Mouse (Mus musculus): ENCODE results near the gene Adgre5. TPM values are rescaled to one million over a fixed set of nuclear protein-coding genes. Genes with fewer than 3 reads are reported as not detected.

The Adgre5 gene
- polyA plus RNA-seq (2016; fragmentation: Nextera tagmentation; extraction: Ambion mirVana) = 11.8 and 17.1 TPM in 2 replicates

DNA sequence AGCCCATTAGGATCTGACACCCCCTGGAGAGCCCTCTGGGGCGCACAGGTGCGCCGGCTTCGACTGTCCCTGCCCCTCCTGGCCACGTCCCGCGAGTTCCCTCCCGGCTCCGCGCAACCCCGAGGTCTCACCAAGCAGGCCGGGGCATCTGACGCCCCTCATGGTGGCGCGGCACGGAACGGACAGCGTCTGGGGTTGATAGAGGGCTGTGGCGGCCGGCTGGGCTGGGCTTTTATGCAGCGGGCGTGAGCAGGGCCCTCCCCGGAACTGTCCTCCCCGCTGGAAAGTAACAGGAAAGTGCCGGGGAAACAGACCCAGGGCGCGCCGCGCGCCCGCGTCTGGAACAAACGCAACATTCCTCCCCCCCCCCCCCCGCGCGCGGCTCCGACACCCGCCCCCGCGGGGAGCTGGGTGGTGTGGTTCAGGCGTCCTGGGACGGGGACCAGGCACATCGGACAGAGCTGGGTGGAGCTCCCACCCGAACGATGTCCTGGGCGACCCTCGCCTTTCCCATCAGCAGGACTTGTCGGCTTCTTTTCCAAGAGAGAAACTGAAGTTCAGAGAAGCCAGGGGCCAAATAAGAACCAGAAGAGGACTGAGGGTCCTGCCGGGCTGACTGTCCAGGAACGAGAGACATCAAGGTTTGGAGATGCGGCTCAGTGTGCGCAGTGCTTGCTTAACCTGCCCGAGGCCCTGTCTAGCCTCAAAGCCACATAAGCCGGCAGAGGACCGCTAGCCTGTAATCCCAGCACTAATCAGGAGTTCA is at the start of gene Adgre5:
Adgre5 (minus strand) TSS at position 351 of the 766 bp plus-strand sequence.
- Histone ChIP-seq H3K9me3 (no peaks in the 10 kb centered on the region), H3K27me3 (ENCODE audit: insufficient read depth, poor library complexity, severe bottlenecking) (peaks cover 11% of the 10 kb centered on the region; the same call in 1 of the 2 replicates), H3K36me3 (no peaks in the 10 kb centered on the region), H3K4me1 (peaks cover 38% of the 10 kb centered on the region), H3K27ac (peak within 1 kb of the TSS; percentile 89), H3K4me3 (peak within 1 kb of the TSS; percentile 76)
- whole genome bisulfite sequencing = 1% methylated on average over 53 of the region's 56 CpGs
- no peak for DNase-seq (ENCODE audit: low spot score)

DNA sequence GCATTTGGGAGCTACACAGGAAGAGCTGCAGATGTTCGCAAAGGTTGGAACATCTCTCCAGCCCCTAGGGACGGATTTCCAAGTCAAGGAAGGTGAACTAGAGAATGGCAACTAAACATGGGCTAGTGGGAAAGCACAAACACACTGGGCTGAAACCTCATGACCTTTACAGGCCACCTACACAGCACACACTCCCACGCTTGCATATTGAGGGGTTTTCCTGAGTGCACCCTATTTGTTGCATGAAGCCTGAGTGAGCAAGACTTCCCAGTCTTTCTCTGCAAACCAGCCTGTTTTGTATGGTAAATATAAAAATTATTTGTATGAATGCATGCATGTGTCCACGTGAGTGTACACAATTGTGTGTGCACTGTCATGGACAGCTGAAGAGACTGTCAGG is 48.7 kb upstream of the Adgre5 start:
- Histone ChIP-seq H3K27ac (no peak overlapping the region), H3K9me3 (no peaks in the 10 kb centered on the region), H3K4me1 (no peaks in the 10 kb centered on the region), H3K36me3 (no peaks in the 10 kb centered on the region), H3K4me3 (no peak overlapping the region), H3K27me3 (ENCODE audit: insufficient read depth, poor library complexity, severe bottlenecking) (peaks cover 2% of the 10 kb centered on the region; the same call in 1 of the 2 replicates)
- no peak for DNase-seq (ENCODE audit: low spot score)
- 74% methylated on average over 4 of the region's 4 CpGs for WGBS

DNA sequence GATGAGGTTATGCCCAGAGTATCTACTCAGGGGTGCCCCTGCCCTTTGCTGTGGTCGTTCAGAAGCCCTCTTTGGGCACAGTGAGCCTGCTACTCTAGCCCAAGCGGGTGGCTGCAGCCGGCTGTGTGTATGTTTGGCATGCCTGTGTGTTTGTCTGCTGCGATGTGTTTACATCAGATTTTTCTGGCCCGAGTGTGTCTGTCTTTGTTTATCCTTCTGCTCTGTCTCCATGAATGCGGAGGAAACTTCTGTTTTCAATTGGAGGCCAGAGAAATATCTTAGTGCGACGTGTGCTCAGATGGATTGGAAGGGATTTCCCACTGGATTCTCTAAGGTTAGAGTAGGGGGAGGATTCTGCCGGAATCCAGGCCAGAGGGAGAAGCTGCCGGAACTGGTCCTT is 43.9 kb upstream of the Adgre5 start:
- DNase-seq (ENCODE audit: low spot score) = no peak
- Histone ChIP-seq H3K27ac (no peak overlapping the region), H3K4me1 (peaks cover 5% of the 10 kb centered on the region; the same call in 1 of the 2 replicates), H3K9me3 (no peaks in the 10 kb centered on the region), H3K4me3 (no peak overlapping the region), H3K27me3 (ENCODE audit: insufficient read depth, poor library complexity, severe bottlenecking) (peaks cover 20% of the 10 kb centered on the region), H3K36me3 (no peaks in the 10 kb centered on the region)
- 70% methylated on average over 10 of the region's 10 CpGs for WGBS

DNA sequence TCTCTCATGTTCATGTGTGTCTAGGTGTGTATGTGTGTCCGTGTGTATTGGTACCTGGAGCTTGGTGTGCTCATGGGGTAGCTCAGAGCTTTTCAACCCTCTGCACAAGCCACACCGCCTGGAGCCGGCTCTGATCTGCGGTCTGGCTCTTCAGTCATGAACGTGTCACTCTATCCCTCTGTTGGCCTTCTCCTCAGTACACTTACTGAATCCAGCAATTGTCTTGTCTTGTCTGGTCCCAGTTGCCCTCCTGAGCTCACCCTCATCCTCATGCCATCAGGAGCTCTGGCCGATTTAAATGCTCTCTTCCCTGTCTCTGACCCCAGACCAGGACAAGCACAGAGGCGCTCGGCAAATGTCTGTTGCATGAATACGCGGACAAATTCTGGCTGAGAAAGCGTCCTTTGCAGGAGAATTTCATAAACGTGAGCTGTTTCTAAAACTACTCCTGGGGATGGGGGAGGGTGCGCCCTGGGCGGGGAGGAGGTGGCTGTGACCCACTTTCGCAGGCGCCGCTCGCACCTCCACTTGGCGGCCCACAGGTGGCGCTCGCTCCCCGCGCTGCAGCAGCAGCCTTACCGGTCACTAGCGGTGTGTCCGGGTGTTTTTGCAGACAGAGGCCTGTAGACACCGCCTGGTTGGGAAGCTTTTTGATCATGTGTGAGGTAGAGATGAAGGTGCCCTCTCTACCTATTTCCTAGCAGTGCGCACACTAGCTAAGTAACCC is 41.9 kb upstream of the Adgre5 start:
- peaks cover 20% of the 10 kb centered on the region for H3K27me3 ChIP-seq (ENCODE audit: insufficient read depth, poor library complexity, severe bottlenecking)
- peak; percentile 86 for DNase-seq (ENCODE audit: low spot score)
- no peaks in the 10 kb centered on the region for H3K9me3 ChIP-seq
- H3K36me3 ChIP-seq = no peaks in the 10 kb centered on the region
- H3K4me1 ChIP-seq = peaks cover 11% of the 10 kb centered on the region; the same call in 1 of the 2 replicates
- no peak overlapping the region for H3K27ac ChIP-seq
- WGBS = 15% methylated on average over 28 of the region's 28 CpGs
- H3K4me3 ChIP-seq = peak overlapping the region; percentile 12; the same call in 1 of the 2 replicates

DNA sequence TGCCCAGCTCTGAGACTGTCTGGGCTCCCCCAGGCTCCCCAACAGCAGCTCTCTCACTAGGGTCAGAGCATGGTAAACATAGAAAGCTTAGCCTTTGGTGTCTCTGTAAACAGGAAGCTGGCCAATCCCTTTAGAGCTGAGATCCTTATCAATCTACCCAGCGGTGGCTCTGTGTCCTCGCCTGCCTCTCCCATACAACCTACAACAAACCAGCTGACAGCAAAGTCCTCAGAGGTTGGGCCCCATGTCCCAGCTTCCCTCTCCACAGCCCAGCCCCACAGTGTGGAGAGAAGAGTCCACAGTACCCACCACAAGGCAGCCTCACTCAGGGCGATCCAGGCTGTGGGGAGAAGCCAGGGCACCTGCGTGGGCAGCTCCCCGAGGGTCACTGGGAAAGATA is 38.5 kb upstream of the Adgre5 start:
- H3K4me1 ChIP-seq = peaks cover 11% of the 10 kb centered on the region; the same call in 1 of the 2 replicates
- no peak overlapping the region for H3K27ac ChIP-seq
- no peaks in the 10 kb centered on the region for H3K36me3 ChIP-seq
- no peak for DNase-seq (ENCODE audit: low spot score)
- H3K4me3 ChIP-seq = no peak overlapping the region
- WGBS = 34% methylated on average over 5 of the region's 5 CpGs
- H3K9me3 ChIP-seq = no peaks in the 10 kb centered on the region
- H3K27me3 ChIP-seq (ENCODE audit: insufficient read depth, poor library complexity, severe bottlenecking) = peaks cover 15% of the 10 kb centered on the region

DNA sequence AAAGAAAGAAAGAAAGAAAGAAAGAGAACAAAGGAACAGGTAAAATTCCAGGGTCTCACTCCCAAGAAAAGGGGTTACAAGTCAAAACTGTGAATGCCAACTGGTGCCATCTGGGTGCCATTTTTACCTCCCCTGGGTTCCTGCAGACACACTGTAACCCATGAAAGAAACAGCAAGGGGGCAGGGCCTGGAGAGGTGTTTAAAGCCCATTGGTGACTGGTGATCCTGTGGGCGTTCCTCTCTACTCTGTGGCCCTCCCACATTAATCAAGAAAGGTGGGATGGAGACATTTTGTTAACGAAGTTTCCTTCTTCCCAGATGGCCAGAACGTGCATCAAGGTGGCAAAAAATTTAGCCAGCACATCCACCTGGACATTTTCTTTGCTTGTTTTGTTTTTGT is 36.9 kb upstream of the Adgre5 start:
- DNase-seq (ENCODE audit: low spot score) = no peak
- no peak overlapping the region for H3K27ac ChIP-seq
- no peaks in the 10 kb centered on the region for H3K36me3 ChIP-seq
- WGBS = 73% methylated on average over 3 of the region's 3 CpGs
- H3K27me3 ChIP-seq (ENCODE audit: insufficient read depth, poor library complexity, severe bottlenecking) = peaks cover 10% of the 10 kb centered on the region; the same call in 1 of the 2 replicates
- H3K4me3 ChIP-seq = no peak overlapping the region
- H3K9me3 ChIP-seq = no peaks in the 10 kb centered on the region
- peaks cover 16% of the 10 kb centered on the region for H3K4me1 ChIP-seq

DNA sequence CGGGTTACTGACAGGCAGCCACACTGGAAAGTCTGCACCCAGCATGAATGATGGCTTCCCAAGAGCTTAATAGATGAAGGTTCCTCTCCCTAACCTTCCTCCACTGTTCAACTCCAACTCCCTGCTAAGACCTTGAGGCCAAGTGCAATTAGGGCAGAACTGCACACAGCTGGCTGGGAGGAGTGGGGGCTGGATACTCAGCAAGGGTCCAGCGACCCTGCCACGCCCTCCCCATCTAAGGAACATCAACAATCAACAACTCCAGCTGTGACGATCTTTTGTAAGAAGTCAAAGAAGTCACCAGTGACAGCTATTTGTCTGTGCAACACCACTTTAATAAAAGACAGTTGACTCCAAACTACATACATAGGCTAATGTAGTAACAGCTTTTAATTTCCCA is 35.5 kb upstream of the Adgre5 start:
- no peaks in the 10 kb centered on the region for H3K9me3 ChIP-seq
- no peak overlapping the region for H3K4me3 ChIP-seq
- H3K27ac ChIP-seq = no peak overlapping the region
- H3K4me1 ChIP-seq = peaks cover 22% of the 10 kb centered on the region
- H3K27me3 ChIP-seq (ENCODE audit: insufficient read depth, poor library complexity, severe bottlenecking) = 0 out of 2 replicates have a peak, but pooled peaks cover 4% of the 10 kb centered on the region
- WGBS = 44% methylated on average over 4 of the region's 4 CpGs
- no peak for DNase-seq (ENCODE audit: low spot score)
- no peaks in the 10 kb centered on the region for H3K36me3 ChIP-seq

DNA sequence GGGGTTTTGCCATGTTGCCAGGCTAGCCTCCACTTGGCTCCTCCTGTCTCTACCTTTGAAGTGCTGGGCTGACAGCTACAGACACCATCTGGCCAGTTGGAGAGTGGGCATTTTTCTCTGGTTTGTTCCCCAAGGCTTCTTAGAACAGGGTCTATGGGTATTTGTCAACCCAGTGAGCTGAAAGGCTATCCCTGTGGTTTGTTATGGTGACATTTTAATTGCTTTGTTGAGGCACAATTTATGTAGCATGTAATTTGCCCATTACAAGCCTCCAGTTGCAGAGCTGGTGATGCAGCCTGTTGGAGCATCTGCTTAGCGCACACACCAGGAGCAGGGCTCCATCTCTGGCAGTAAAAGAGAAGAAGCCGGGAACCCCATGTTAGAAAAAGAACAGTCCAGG is 33.1 kb upstream of the Adgre5 start:
- H3K4me3 ChIP-seq = no peak overlapping the region
- WGBS = 93% methylated on average over 2 of the region's 2 CpGs
- H3K9me3 ChIP-seq = no peaks in the 10 kb centered on the region

DNA sequence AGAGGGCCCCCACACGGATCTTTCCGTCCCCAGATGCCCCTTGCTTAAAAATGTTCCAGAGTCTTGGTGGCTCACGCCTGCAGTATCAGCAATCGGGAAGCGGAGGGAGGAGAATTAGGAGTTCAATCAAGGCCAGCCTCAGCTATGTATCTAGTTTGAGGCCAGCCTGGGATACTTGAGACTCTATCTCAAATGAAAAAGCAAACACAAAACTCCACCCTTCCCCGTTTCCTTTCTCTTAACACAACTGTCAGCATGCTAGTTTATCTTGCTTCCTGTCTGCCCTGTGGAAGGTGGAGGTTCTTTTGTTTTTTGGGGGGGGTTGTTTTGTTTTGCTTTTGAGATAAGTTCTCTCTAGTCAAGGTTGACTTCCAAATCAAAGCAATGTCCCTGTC is 32.3 kb upstream of the Adgre5 start:
- H3K4me3 ChIP-seq = peak overlapping the region; percentile 63

More for the DNA sequence above, 33.1 kb upstream of the Adgre5 start:
- no peaks in the 10 kb centered on the region for H3K36me3 ChIP-seq
- H3K27ac ChIP-seq = no peak overlapping the region
- no peaks in the 10 kb centered on the region for H3K27me3 ChIP-seq (ENCODE audit: insufficient read depth, poor library complexity, severe bottlenecking)
- peaks cover 18% of the 10 kb centered on the region for H3K4me1 ChIP-seq
- DNase-seq (ENCODE audit: low spot score) = no peak

DNA sequence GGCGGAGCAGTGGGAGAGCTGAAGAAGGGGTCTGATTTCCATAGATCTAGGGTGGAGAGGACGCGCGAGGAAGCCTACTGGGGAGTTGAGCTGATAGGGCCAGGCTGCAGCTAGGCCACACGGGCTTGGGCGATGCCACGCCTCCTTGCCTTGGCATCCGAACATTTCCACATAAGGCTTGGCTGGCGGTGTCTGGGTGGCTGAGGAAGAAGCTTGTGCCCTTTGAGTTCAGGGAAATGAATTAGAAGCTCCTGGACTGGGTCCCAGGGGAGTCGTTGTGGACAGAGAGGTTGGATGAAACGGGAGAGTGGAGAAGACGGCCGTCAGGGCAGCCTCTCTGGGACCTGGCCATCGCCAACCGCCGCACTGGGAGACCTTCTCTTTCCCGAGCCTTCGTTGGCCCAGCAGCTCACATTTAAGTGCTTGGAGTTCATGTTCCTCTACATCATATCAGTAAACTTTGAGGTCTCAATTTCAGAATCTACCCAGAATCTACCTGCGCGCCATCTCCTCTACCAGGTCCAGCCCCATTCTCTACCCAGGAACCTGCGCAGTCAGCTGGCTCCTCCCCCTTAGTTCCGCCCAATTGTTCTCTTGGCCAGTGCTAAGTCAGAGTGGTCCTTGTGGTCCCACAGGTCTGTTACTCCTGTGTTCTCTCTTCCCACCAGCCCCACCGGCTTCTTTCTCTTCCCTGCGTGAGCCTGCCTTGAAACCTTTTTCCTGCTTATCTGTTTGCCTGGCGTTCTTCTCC is 31.8 kb upstream of the Adgre5 start:
- WGBS = 4% methylated on average over 25 of the region's 25 CpGs
- H3K27me3 ChIP-seq (ENCODE audit: insufficient read depth, poor library complexity, severe bottlenecking) = no peaks in the 10 kb centered on the region
- peaks cover 18% of the 10 kb centered on the region for H3K4me1 ChIP-seq
- no peak for DNase-seq (ENCODE audit: low spot score)
- H3K27ac ChIP-seq = peak overlapping the region; percentile 77
- no peaks in the 10 kb centered on the region for H3K36me3 ChIP-seq
- H3K9me3 ChIP-seq = no peaks in the 10 kb centered on the region
- H3K4me3 ChIP-seq = peak overlapping the region; percentile 63

More for the DNA sequence above, 32.3 kb upstream of the Adgre5 start:
- no peak for DNase-seq (ENCODE audit: low spot score)
- peaks cover 18% of the 10 kb centered on the region for H3K4me1 ChIP-seq
- H3K27ac ChIP-seq = peak overlapping the region; percentile 77; the same call in 1 of the 2 replicates
- H3K27me3 ChIP-seq (ENCODE audit: insufficient read depth, poor library complexity, severe bottlenecking) = no peaks in the 10 kb centered on the region
- 12% methylated on average over 6 of the region's 6 CpGs for WGBS
- no peaks in the 10 kb centered on the region for H3K9me3 ChIP-seq
- H3K36me3 ChIP-seq = no peaks in the 10 kb centered on the region

DNA sequence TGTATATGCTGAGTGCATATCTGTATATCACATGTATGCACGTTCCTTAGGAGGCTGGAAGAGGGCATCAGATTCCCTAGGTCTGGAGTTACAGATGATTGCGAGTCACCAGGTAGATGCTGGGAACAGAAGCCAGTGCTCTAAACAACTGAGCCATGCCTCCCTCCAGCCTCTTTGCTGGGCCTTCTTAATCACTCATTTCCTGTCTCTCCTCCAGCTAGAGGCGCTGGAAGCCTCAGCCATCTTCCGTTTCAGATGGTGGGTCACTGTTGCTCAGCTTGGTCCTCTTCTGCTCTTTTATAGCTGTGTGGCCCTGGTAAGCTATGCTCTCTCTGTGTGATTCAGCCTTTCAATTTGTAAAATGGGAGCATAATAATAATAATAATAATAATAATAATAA is 30.7 kb upstream of the Adgre5 start:
- peaks cover 18% of the 10 kb centered on the region for H3K4me1 ChIP-seq
- no peak for DNase-seq (ENCODE audit: low spot score)
- H3K27me3 ChIP-seq (ENCODE audit: insufficient read depth, poor library complexity, severe bottlenecking) = no peaks in the 10 kb centered on the region
- H3K27ac ChIP-seq = 0 out of 2 replicates have a peak overlapping the region, but pooled peaks have one; percentile 6
- WGBS = 41% methylated on average over 4 of the region's 4 CpGs
- H3K9me3 ChIP-seq = no peaks in the 10 kb centered on the region
- no peaks in the 10 kb centered on the region for H3K36me3 ChIP-seq
- H3K4me3 ChIP-seq = no peak overlapping the region

DNA sequence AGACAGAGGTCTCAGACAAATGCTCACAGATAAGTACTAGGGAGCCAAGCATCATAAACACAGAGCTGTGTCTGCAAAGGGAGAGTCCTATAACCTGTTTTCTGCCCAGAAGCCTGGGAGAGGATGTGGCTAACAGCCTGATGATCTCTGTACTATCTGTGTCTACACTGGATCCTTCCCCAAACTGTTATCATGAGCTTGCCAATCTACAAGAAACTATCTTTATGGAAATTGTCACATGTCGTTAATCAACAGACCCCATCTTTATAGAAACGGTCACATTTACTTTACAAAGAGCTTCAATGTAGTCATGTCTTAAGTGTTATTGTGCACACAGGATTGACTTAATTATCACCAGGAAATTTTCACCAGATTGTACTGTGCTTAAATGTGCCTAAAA is 29.5 kb upstream of the Adgre5 start:
- no peak overlapping the region for H3K27ac ChIP-seq
- DNase-seq (ENCODE audit: low spot score) = no peak
- no peak overlapping the region for H3K4me3 ChIP-seq
- WGBS = 82% methylated on average over 2 of the region's 2 CpGs
- no peaks in the 10 kb centered on the region for H3K27me3 ChIP-seq (ENCODE audit: insufficient read depth, poor library complexity, severe bottlenecking)
- no peaks in the 10 kb centered on the region for H3K36me3 ChIP-seq
- H3K4me1 ChIP-seq = peaks cover 18% of the 10 kb centered on the region
- H3K9me3 ChIP-seq = no peaks in the 10 kb centered on the region

Data from heart, embryonic 10.5 days (tissue).